Mouse (Mus musculus) CH12.LX (cell line): ENCODE measurements around the gene Fstl4.

ENCODE experiments used
- BHLHE40 ChIP-seq: IDR thresholded peaks from 2 replicates; pipeline ENCODE4 v1.6.1; 2011; ENCODE audit warnings: mild to moderate bottlenecking, low read depth, low read length, improper control_type of control experiment
- EP300 ChIP-seq: IDR thresholded peaks from 2 replicates; pipeline ENCODE4 v1.6.1; 2011; ENCODE audit warnings: low read length, improper control_type of control experiment
- ETS1 ChIP-seq: conservative IDR thresholded peaks from 2 replicates; pipeline ENCODE4 v1.6.1; 2012; ENCODE audit warnings: low read depth, mild to moderate bottlenecking, inconsistent platforms, low read length, improper control_type of control experiment, moderate library complexity
- MAZ ChIP-seq: IDR thresholded peaks from 2 replicates; pipeline ENCODE4 v1.6.1; 2012; ENCODE audit warnings: low read depth, mild to moderate bottlenecking, inconsistent platforms, low read length, improper control_type of control experiment, moderate library complexity
- MEF2A ChIP-seq: IDR thresholded peaks from 2 replicates; pipeline ENCODE4 v1.6.1; 2014; ENCODE audit warnings: low read depth, mild to moderate bottlenecking, inconsistent platforms, low read length, improper control_type of control experiment, borderline replicate concordance
- MYC ChIP-seq: IDR thresholded peaks from 2 replicates; pipeline ENCODE4 v1.6.1; 2011; ENCODE audit warnings: low read depth, mild to moderate bottlenecking, improper control_type of control experiment, low read length
- POLR2A ChIP-seq: IDR thresholded peaks from 2 replicates; pipeline ENCODE4 v1.6.1; 2011; ENCODE audit warnings: low read depth, mild to moderate bottlenecking, improper control_type of control experiment, low read length
- TCF12 ChIP-seq: IDR thresholded peaks from 2 replicates; pipeline ENCODE4 v1.6.1; 2014; ENCODE audit warnings: low read depth, mild to moderate bottlenecking, inconsistent platforms, low read length, improper control_type of control experiment
- ZC3H11A ChIP-seq: IDR thresholded peaks from 2 replicates; pipeline ENCODE4 v1.6.1; 2012; ENCODE audit warnings: low read depth, mild to moderate bottlenecking, inconsistent platforms, low read length, improper control_type of control experiment
- ZKSCAN1 ChIP-seq: IDR thresholded peaks from 2 replicates; pipeline ENCODE4 v1.6.1; 2012; ENCODE audit warnings: low read depth, inconsistent platforms, low read length, improper control_type of control experiment, borderline replicate concordance
- ZNF384 ChIP-seq: IDR thresholded peaks from 2 replicates; pipeline ENCODE4 v1.6.1; 2012; ENCODE audit warnings: low read depth, low read length, improper control_type of control experiment, inconsistent platforms

DNA sequence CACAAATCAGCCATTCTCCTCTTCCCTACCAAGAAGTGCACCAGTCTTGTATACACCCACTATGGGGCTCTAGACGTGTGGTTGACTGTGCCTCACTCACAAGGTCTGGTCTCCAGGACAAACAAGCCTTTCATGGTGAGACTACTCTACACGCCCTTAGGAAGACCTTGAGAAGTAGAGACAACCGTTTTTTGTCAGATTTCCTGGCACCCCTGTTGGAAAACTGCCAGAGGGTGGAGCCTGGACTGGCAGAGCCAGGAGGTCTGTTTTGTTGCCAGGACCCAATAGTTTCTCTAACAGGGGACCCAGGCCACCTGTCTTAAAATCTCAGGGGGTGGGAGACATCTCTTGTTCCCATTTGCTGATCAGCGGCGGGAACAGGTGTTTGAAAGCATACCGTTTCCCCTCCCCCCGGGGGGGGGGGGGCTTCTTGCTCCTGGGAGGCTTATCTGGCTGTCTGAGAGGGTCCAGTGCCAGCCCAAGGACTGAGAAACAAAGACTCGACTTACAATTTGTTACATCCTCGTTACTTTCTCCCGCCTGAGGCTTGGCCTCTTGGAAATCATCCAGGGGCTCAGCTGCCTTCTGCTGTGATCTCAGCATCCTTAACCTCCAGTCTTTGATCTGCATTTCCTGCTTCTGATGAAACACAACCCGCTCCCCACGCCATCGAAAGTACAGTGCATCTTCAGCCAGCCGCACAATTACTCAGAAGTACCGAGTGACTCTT lies 155.0 kb downstream of the Fstl4 start:
- TF ChIP-seq BHLHE40 (no peak), POLR2A (no peak), ETS1 (no peak), MEF2A (no peak), ZNF384 (no peak), ZKSCAN1 (no peak), MYC (no peak), MAZ (no peak), ZC3H11A (no peak), EP300 (no peak), TCF12 (no peak)
